Mouse (Mus musculus) thymus, adult 2 months (tissue): ENCODE data around the gene Kcnc1. TPM values are rescaled to one million over a fixed set of nuclear protein-coding genes. Genes with fewer than 3 reads are reported as not detected.

Source experiments
- DNase-seq: peaks from one replicate; pipeline ENCODE4 v3.0.0; 2021
- H3K27ac ChIP-seq: fragments of 200-500 bp; 2 replicates; pipeline ENCODE4 v1.5.1; 2012; ENCODE audit warnings: low read length, control low read depth; ENCODE audit not compliant: control insufficient read depth, insufficient read depth
- H3K27me3 ChIP-seq: fragments of 200-500 bp; 2 replicates; pipeline ENCODE4 v1.6.1; 2012; ENCODE audit warnings: mild to moderate bottlenecking, low read length, moderate library complexity, mixed read lengths; ENCODE audit not compliant: control insufficient read depth, insufficient read depth
- H3K36me3 ChIP-seq: fragments of 200-500 bp; 2 replicates; pipeline ENCODE4 v1.6.1; 2012; ENCODE audit warnings: mild to moderate bottlenecking, low read length, moderate library complexity; ENCODE audit not compliant: control insufficient read depth, insufficient read depth
- H3K4me1 ChIP-seq: fragments of 200-500 bp; replicated peaks from 2 replicates; pipeline ENCODE4 v1.6.1; 2012; ENCODE audit warnings: low read length; ENCODE audit not compliant: control insufficient read depth, insufficient read depth
- H3K4me3 ChIP-seq: fragments of 200-500 bp; 2 replicates; pipeline ENCODE4 v1.5.1; 2012; ENCODE audit warnings: mild to moderate bottlenecking, low read length, control low read depth, moderate library complexity; ENCODE audit not compliant: control insufficient read depth, insufficient read depth
- CTCF ChIP-seq: fragments of 200-500 bp; IDR thresholded peaks from 2 replicates; pipeline ENCODE4 v1.5.1; 2012; ENCODE audit warnings: mild to moderate bottlenecking, control low read depth, low read length, moderate library complexity, borderline replicate concordance; ENCODE audit not compliant: control insufficient read depth, poor library complexity, insufficient read depth; ENCODE audit errors: extremely low read depth
- POLR2A ChIP-seq: fragments of 200-500 bp; IDR thresholded peaks from 2 replicates; pipeline ENCODE4 v1.6.1; 2012; ENCODE audit warnings: mild to moderate bottlenecking, low read length, control low read depth, moderate library complexity; ENCODE audit not compliant: control insufficient read depth, poor library complexity, insufficient read depth; ENCODE audit errors: extremely low read depth
- WGBS: fragments of 180-500 bp; shearing (Covaris S2); methylation state at CpG from one replicate; pipeline ENCODE4 v1.1.7; 2018; 5-methylcytosine and 5-hydroxymethylcytosine counted together
- polyA plus RNA-seq: library from polyadenylated mRNA; depleted of rRNA; stranded (reverse); fragments of >200 nt; gene quantifications from 2 replicates; pipeline ENCODE4 v1.2.3, GENCODE M21; 2012

Kcnc1 gene
- polyA plus RNA-seq, 1 experiment = 1.3 TPM

DNA sequence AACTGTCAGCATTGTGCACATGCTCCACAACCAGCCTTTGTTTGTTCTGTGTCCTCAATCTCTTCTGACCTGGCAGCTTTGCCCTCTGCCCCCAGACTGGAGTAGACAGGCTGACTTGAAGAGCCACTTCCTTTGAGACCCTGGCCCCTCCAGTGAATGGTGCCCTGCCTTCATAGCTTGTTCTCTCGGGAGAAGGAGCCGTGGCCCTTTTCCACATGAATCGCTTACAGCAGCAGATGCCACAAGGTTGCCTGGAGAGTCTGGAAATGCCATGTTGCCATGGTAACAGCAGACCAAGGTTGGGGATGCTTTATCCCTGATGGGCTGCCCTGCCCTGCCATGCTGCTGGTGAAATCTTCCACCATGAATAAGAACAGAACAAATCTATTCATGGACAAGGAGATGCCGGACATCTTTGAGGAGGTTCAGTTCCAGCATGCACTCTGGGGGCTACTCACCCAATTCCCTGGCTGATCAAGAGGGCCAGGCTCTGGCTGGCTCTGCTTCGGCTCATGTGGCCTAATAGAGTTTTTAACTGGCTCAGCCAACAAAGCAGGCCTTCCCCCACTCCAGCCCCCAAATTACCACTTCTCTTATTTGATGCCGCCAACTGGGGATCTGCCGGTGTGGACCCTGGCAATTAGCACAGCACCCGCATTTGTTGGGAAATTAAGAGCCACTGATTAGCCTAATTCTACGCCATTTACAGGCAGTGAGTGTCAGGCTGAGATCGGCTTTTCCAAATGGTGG is 57.8 kb downstream of the Kcnc1 start:
- no peak for DNase-seq

GRCm38 (mm10) chr7:46457889-46458288 is 61.6 kb downstream of the Kcnc1 start:
- DNase-seq = no peak
- TF ChIP-seq CTCF (no peak), POLR2A (no peak)
- H3K27ac ChIP-seq = no peak overlapping the region
- WGBS = 92% methylated on average over 3 of the region's 3 CpGs
- no peak overlapping the region for H3K4me3 ChIP-seq
- no peaks in the 10 kb centered on the region for H3K36me3 ChIP-seq
- H3K4me1 ChIP-seq = no peaks in the 10 kb centered on the region
- H3K27me3 ChIP-seq = no peaks in the 10 kb centered on the region

More for the DNA sequence above, 57.8 kb downstream of the Kcnc1 start:
- H3K4me1 ChIP-seq = no peaks in the 10 kb centered on the region
- WGBS = 85% methylated on average over 10 of the region's 10 CpGs
- no peak overlapping the region for H3K4me3 ChIP-seq
- H3K27ac ChIP-seq = no peak overlapping the region
- TF ChIP-seq POLR2A = no peak
- no peak for TF ChIP-seq CTCF
- H3K36me3 ChIP-seq = no peaks in the 10 kb centered on the region
- no peaks in the 10 kb centered on the region for H3K27me3 ChIP-seq

- DNase-seq = no peak
- 95% methylated on average over 2 of the region's 2 CpGs for WGBS
- Histone ChIP-seq H3K4me1 (no peaks in the 10 kb centered on the region), H3K27me3 (no peaks in the 10 kb centered on the region), H3K27ac (no peak overlapping the region), H3K36me3 (no peaks in the 10 kb centered on the region), H3K4me3 (no peak overlapping the region)
- TF ChIP-seq CTCF = no peak
- no peak for TF ChIP-seq POLR2A
Measured at GRCm38 (mm10) chr7:46459200-46459599, 62.9 kb downstream of the Kcnc1 start.

- DNase-seq = no peak
- 95% methylated on average over 9 of the region's 9 CpGs for WGBS
- H3K27me3 ChIP-seq = no peaks in the 10 kb centered on the region
Measured at GRCm38 (mm10) chr7:46459605-46460245, 63.4 kb downstream of the Kcnc1 start.

DNA sequence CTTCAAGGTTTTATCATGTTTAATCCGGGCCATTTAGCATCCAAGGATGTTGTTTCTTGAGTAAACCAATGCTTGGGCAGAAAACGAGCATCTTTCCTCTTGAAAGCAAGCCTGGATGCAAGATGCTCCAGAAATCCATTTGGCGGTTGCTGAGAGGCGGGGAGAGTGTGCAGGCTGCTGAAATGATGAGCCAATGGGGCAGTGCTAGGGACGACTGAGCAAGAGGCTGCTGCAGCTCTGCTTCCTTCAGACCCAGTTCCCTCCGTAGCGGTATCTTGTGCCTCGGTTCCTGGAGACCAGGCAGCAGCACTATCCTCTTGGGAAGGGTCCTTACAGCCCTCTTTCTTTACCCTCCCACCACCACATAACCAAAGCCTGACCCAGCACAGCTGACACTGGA is 66.0 kb downstream of the Kcnc1 start:
- TF ChIP-seq CTCF (no peak), POLR2A (no peak)
- Histone ChIP-seq H3K4me1 (no peaks in the 10 kb centered on the region), H3K27ac (no peak overlapping the region), H3K27me3 (no peaks in the 10 kb centered on the region), H3K4me3 (no peak overlapping the region), H3K36me3 (no peaks in the 10 kb centered on the region)
- no peak for DNase-seq
- 87% methylated on average over 8 of the region's 8 CpGs for WGBS

More at GRCm38 (mm10) chr7:46459605-46460245, 63.4 kb downstream of the Kcnc1 start:
- H3K4me1 ChIP-seq = no peaks in the 10 kb centered on the region
- no peak for TF ChIP-seq POLR2A
- no peak for TF ChIP-seq CTCF
- H3K27ac ChIP-seq = no peak overlapping the region
- no peak overlapping the region for H3K4me3 ChIP-seq
- no peaks in the 10 kb centered on the region for H3K36me3 ChIP-seq

DNA sequence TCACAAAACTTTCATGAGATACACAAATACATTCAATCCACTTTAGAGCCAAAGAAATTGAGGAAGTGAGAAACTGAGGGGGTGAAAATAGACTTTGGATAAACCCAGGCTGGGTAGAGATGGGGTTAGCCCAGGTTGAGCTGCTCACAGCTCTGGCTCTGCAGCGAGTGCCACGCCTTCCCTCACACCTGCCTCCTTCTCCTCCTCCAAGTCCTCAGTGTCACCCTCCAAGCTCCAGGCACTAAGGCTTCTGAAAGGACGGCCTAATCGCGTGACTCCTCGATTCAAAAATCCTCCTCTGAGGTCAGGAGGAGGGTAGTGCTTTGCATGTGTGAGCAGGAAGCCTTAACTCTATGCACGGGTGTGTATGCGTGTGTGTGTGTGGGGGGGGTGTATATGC is 66.8 kb downstream of the Kcnc1 start:
- H3K36me3 ChIP-seq = no peaks in the 10 kb centered on the region
- DNase-seq = no peak
- H3K27ac ChIP-seq = no peak overlapping the region
- H3K4me3 ChIP-seq = no peak overlapping the region
- WGBS = 93% methylated on average over 8 of the region's 8 CpGs
- H3K27me3 ChIP-seq = no peaks in the 10 kb centered on the region
- no peaks in the 10 kb centered on the region for H3K4me1 ChIP-seq
- TF ChIP-seq POLR2A (no peak), CTCF (no peak)
